Mouse (Mus musculus): ENCODE measurements around the gene Ptgs1.

GRCm38 (mm10) chr2:36254445-36254844, 24.2 kb downstream of the Ptgs1 start:
- TF ChIP-seq GATA1 (IDR thresholded peaks at IDR 0.05; ENCODE audit: borderline replicate concordance, low read length) (no peak), FLI1 (IDR thresholded peaks at IDR 0.05; ENCODE audit: low read length) (no peak)

Measured in megakaryocyte, embryonic 14.5 days (primary cell).